Mouse (Mus musculus) CH12.LX (cell line): ENCODE results near the gene Arhgef25. TPM values are rescaled to one million over a fixed set of nuclear protein-coding genes. Genes with fewer than 3 reads are reported as not detected.

Experiments used
- DNase-seq: peaks from one replicate; pipeline ENCODE4 v3.0.0-alpha.2; 2013; ENCODE audit errors: extremely low read depth
- H3K27ac ChIP-seq: 2 replicates; pipeline ENCODE4 v1.5.1; 2012; ENCODE audit warnings: low read depth, mild to moderate bottlenecking, control low read depth, moderate library complexity; ENCODE audit not compliant: insufficient read depth
- H3K27me3 ChIP-seq: replicated peaks from 2 replicates; pipeline ENCODE3; 2012; ENCODE audit warnings: inconsistent platforms
- H3K36me3 ChIP-seq, 2 experiments: replicated peaks in 1 of 2; 2 replicates each; pipeline versions ENCODE3 to v1.6.1; 2012; ENCODE audit warnings: inconsistent platforms in 1 of 2, low read length in 1 of 2, mild to moderate bottlenecking in 1 of 2, mixed read lengths in 1 of 2, moderate library complexity in 1 of 2; ENCODE audit not compliant: control insufficient read depth in 1 of 2, insufficient read depth in 1 of 2
- H3K4me1 ChIP-seq, 2 experiments: 2 replicates each; pipeline ENCODE4 v1.6.1; 2012; ENCODE audit warnings: inconsistent platforms in 1 of 2, moderate library complexity in 1 of 2; ENCODE audit not compliant: insufficient read depth in 2 of 2, control insufficient read depth in 1 of 2
- H3K4me2 ChIP-seq: 2 replicates; pipeline ENCODE4 v1.6.1; 2012; ENCODE audit warnings: low read depth, mild to moderate bottlenecking, control low read depth; ENCODE audit not compliant: poor library complexity, insufficient read depth, severe bottlenecking
- H3K4me3 ChIP-seq, 3 experiments: fragments of 150-350 bp in 1 of 3; sonication (generic) in 1 of 3; replicated peaks in 1 of 3; 2 replicates each; pipeline versions ENCODE3 to v1.5.1; 2011 to 2012; ENCODE audit warnings: low read depth in 2 of 3, low read length in 2 of 3, mild to moderate bottlenecking in 2 of 3, moderate library complexity in 2 of 3, control low read depth in 1 of 3, improper control_type of control experiment in 1 of 3, inconsistent platforms in 1 of 3, mixed read lengths in 1 of 3; ENCODE audit not compliant: poor library complexity in 1 of 3
- H3K79me2 ChIP-seq: replicated peaks from 2 replicates; pipeline ENCODE4 v1.6.1; 2012; ENCODE audit warnings: mild to moderate bottlenecking, moderate library complexity; ENCODE audit not compliant: control insufficient read depth, poor library complexity, insufficient read depth, severe bottlenecking; ENCODE audit errors: extremely low read depth
- H3K9ac ChIP-seq: 2 replicates; pipeline ENCODE4 v1.6.1; 2012; ENCODE audit warnings: low read depth, mild to moderate bottlenecking, control low read depth, moderate library complexity; ENCODE audit not compliant: insufficient read depth
- H3K9me3 ChIP-seq: replicated peaks from 2 replicates; pipeline ENCODE3; 2012; ENCODE audit warnings: low read length, inconsistent platforms, mixed read lengths
- CHD1 ChIP-seq: IDR thresholded peaks from 2 replicates; pipeline ENCODE4 v1.6.1; 2012; ENCODE audit warnings: low read depth, low read length, improper control_type of control experiment, inconsistent platforms
- CHD2 ChIP-seq: IDR thresholded peaks from 2 replicates; pipeline ENCODE4 v1.6.1; 2011; ENCODE audit warnings: low read length, improper control_type of control experiment
- CTCF ChIP-seq, 2 experiments: IDR thresholded peaks in 1 of 2; conservative IDR thresholded peaks in 1 of 2; 2 replicates each; pipeline ENCODE4 v1.5.1; 2011 to 2012; ENCODE audit warnings: low read depth in 2 of 2, low read length in 2 of 2, improper control_type of control experiment in 1 of 2, inconsistent platforms in 1 of 2, mild to moderate bottlenecking in 1 of 2, moderate library complexity in 1 of 2
- E2F4 ChIP-seq: IDR thresholded peaks from 2 replicates; pipeline ENCODE4 v1.6.1; 2011; ENCODE audit warnings: low read depth, low read length, improper control_type of control experiment; ENCODE audit not compliant: insufficient replicate concordance
- EP300 ChIP-seq: IDR thresholded peaks from 2 replicates; pipeline ENCODE4 v1.6.1; 2011; ENCODE audit warnings: low read length, improper control_type of control experiment
- ETS1 ChIP-seq: conservative IDR thresholded peaks from 2 replicates; pipeline ENCODE4 v1.6.1; 2012; ENCODE audit warnings: low read depth, mild to moderate bottlenecking, inconsistent platforms, low read length, improper control_type of control experiment, moderate library complexity
- GABPA ChIP-seq: IDR thresholded peaks from 2 replicates; pipeline ENCODE4 v1.6.1; 2012; ENCODE audit warnings: low read depth, low read length, improper control_type of control experiment, inconsistent platforms; ENCODE audit not compliant: insufficient replicate concordance
- KAT2A ChIP-seq: IDR thresholded peaks from 2 replicates; pipeline ENCODE4 v1.6.1; 2012; ENCODE audit warnings: low read length, improper control_type of control experiment, inconsistent platforms; ENCODE audit not compliant: insufficient replicate concordance
- MEF2A ChIP-seq: IDR thresholded peaks from 2 replicates; pipeline ENCODE4 v1.6.1; 2014; ENCODE audit warnings: low read depth, mild to moderate bottlenecking, inconsistent platforms, low read length, improper control_type of control experiment, borderline replicate concordance
- MXI1 ChIP-seq: IDR thresholded peaks from 2 replicates; pipeline ENCODE4 v1.6.1; 2011; ENCODE audit warnings: mild to moderate bottlenecking, low read depth, low read length, improper control_type of control experiment
- MYC ChIP-seq: IDR thresholded peaks from 2 replicates; pipeline ENCODE4 v1.6.1; 2011; ENCODE audit warnings: low read depth, mild to moderate bottlenecking, improper control_type of control experiment, low read length
- POLR2A ChIP-seq: IDR thresholded peaks from 2 replicates; pipeline ENCODE4 v1.6.1; 2011; ENCODE audit warnings: low read depth, mild to moderate bottlenecking, improper control_type of control experiment, low read length
- RAD21 ChIP-seq: IDR thresholded peaks from 2 replicates; pipeline ENCODE4 v1.6.1; 2011; ENCODE audit warnings: low read depth, mild to moderate bottlenecking, low read length, improper control_type of control experiment, moderate library complexity
- SMC3 ChIP-seq: IDR thresholded peaks from 2 replicates; pipeline ENCODE4 v1.6.1; 2011; ENCODE audit warnings: low read depth, low read length, improper control_type of control experiment
- TBP ChIP-seq: conservative IDR thresholded peaks from 2 replicates; pipeline ENCODE4 v1.6.1; 2011; ENCODE audit warnings: low read depth, low read length, improper control_type of control experiment
- dilution Hi-C: fragments of 300-500 bp; cut with MboI; formaldehyde crosslinking; loops from 2 replicates; pipeline ENCODE4 v1.14.3; 2020; ENCODE audit warnings: low sequenced_read_pairs; ENCODE audit not compliant: extremely low pct_unique_long_range_greater_than_20kb, extremely low pct_ligation_motif_present
- in situ Hi-C: fragments of 300-500 bp; cut with MboI; formaldehyde crosslinking; loops from 3 replicates; pipeline ENCODE4 v1.14.3; 2019; ENCODE audit warnings: low sequenced_read_pairs, low pct_ligation_motif_present, low pct_unique_long_range_greater_than_20kb, mixed read lengths
- polyA plus RNA-seq: library from polyadenylated mRNA; unstranded; fragments of >175 nt; gene quantifications from 2 replicates; pipeline ENCODE4 v1.2.1, GENCODE M21; 2012; ENCODE audit warnings: low read depth; ENCODE audit not compliant: insufficient read length
- total RNA-seq, 2 experiments: library from RNA; depleted of rRNA; stranded (reverse); fragments of 300-350 nt in 1 of 2; fragments of >200 nt in 1 of 2; gene quantifications; 2 replicates each; pipeline ENCODE4 v1.2.3; 2012 to 2014

Arhgef25 gene
- total and polyA plus RNA-seq, 3 experiments = 3.3 to 8.7 (median 8.3) TPM

GRCm38 (mm10) chr10:127171631-127172200, 18.2 kb downstream of the Arhgef25 start:
- Histone ChIP-seq H3K27me3 (peaks cover 32% of the 10 kb centered on the region), H3K4me2 (no peak overlapping the region), H3K9me3 (peaks cover under 1% of the 10 kb centered on the region), H3K36me3 (peaks cover 0 to 14% of the 10 kb centered on the region in 2 experiments), H3K4me3 (no peak overlapping the region), H3K27ac (no peak overlapping the region), H3K4me1 (peaks cover 5 to 16% of the 10 kb centered on the region in 2 experiments; a peak in 3 of 4 replicates), H3K79me2 (no peaks in the 10 kb centered on the region; the same call in 1 of the 2 replicates), H3K9ac (no peak overlapping the region)
- no peak for DNase-seq
- in situ Hi-C loops (no loop called here), dilution Hi-C loops (no loop called here)
- TF ChIP-seq EP300 (no peak), ETS1 (no peak), CHD2 (no peak), RAD21 (no peak), GABPA (no peak), MEF2A (no peak)

GRCm38 (mm10) chr10:127170837-127171272, 19.0 kb downstream of the Arhgef25 start:
- Histone ChIP-seq H3K9ac (no peak overlapping the region), H3K4me2 (peak overlapping the region; percentile 46; the same call in 1 of the 2 replicates), H3K79me2 (no peaks in the 10 kb centered on the region; the same call in 1 of the 2 replicates), H3K4me1 (peaks cover 6 to 16% of the 10 kb centered on the region in 2 experiments), H3K4me3 (peak overlapping the region; percentile 24 to 45 (median 38)), H3K27me3 (peaks cover 26% of the 10 kb centered on the region), H3K9me3 (peaks cover 9% of the 10 kb centered on the region), H3K36me3 (peaks cover 0 to 14% of the 10 kb centered on the region in 2 experiments), H3K27ac (no peak overlapping the region)
- peak; percentile 76 for DNase-seq
- dilution Hi-C loops = no loop called here
- TF ChIP-seq RAD21 (peak; percentile 69), POLR2A (0 out of 2 replicates have a peak, but pooled peaks have one; percentile 27), KAT2A (no peak), EP300 (no peak), TBP (no peak), MXI1 (no peak), CTCF (conservative IDR thresholded peaks at IDR 0.05 in 1 of 2, IDR thresholded peaks at IDR 0.05 in 1 of 2; ENCODE audit: low read depth in 2 of 2, low read length in 2 of 2) (peak; percentile 30 to 83), CHD1 (no peak), MYC (peak; percentile 28; the same call in 1 of the 2 replicates), E2F4 (no peak), SMC3 (peak; percentile 44)
- in situ Hi-C loops = no loop called here
